Mouse (Mus musculus): Measurements from ENCODE around the gene Spats2l. TPM values are rescaled to one million over a fixed set of nuclear protein-coding genes. Genes with fewer than 3 reads are reported as not detected.
A peak's percentile ranks its signal among the peaks of the same experiment; 100 is the strongest.

Gene Spats2l
- total and polyA plus RNA-seq, 3 experiments = 0.09 to 0.77 (median 0.34) TPM

DNA sequence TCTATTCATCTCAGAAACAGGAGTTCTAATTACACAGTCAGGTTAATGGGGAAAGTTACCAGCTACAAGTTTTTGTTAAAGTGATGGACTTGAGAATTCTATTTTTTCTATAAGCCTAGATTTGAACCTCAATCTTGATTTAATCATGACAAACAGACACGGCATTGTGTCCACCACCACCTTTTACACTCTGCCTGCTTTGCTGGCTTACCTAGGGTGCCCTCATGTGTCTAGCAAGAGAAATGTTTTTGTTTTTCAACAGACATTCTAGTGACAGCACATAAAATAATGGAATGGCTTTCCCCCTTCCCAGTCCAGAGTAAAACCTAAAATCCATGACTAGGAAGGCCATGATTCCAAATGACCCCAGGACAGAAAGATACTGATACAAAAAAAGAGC lies 175.2 kb downstream of the Spats2l start:
- Histone ChIP-seq H3K9ac (ENCODE audit: insufficient read depth, low read depth) (no peak overlapping the region), H3K4me1 (ENCODE audit: control insufficient read depth in 1 of 2, insufficient read depth in 2 of 2) (peaks cover 0 to 13% of the 10 kb centered on the region in 2 experiments; a peak in 3 of 4 replicates), H3K27ac (ENCODE audit: insufficient read depth, low read depth) (no peak overlapping the region), H3K79me2 (replicated peaks; ENCODE audit: control insufficient read depth, extremely low read depth, insufficient read depth, poor library complexity, severe bottlenecking) (no peaks in the 10 kb centered on the region), H3K4me2 (ENCODE audit: insufficient read depth, low read depth, poor library complexity, severe bottlenecking) (no peak overlapping the region), H3K9me3 (replicated peaks; ENCODE audit: low read length) (no peaks in the 10 kb centered on the region), H3K4me3 (replicated peaks in 1 of 3; ENCODE audit: low read depth in 2 of 3, low read length in 2 of 3, poor library complexity in 1 of 3) (no peak overlapping the region), H3K27me3 (replicated peaks) (no peaks in the 10 kb centered on the region), H3K36me3 (replicated peaks in 1 of 2; ENCODE audit: control insufficient read depth in 1 of 2, insufficient read depth in 1 of 2, low read length in 1 of 2) (peaks cover 0 to 4% of the 10 kb centered on the region in 2 experiments)
- in situ Hi-C loops (cut with MboI; ENCODE audit: low pct_ligation_motif_present, low pct_unique_long_range_greater_than_20kb, low sequenced_read_pairs) = loop anchor here (10.0 kb wide), 1 partner anchor 524 kb away; no protein-coding TSS in a partner anchor
- dilution Hi-C loops (cut with MboI; ENCODE audit: extremely low pct_ligation_motif_present, extremely low pct_unique_long_range_greater_than_20kb, low sequenced_read_pairs) = no loop called here
- TF ChIP-seq NRF1 (IDR thresholded peaks at IDR 0.05; ENCODE audit: low read depth, low read length) (0 out of 2 replicates have a peak, but pooled peaks have one; percentile 16), JUND (conservative IDR thresholded peaks at IDR 0.05; ENCODE audit: low read depth, low read length) (0 out of 2 replicates have a peak, but pooled peaks have one; percentile 9), TBP (conservative IDR thresholded peaks at IDR 0.05; ENCODE audit: low read depth, low read length) (no peak), NELFE (IDR thresholded peaks at IDR 0.05; ENCODE audit: low read depth, low read length) (no peak), ZC3H11A (IDR thresholded peaks at IDR 0.05; ENCODE audit: low read depth, low read length) (peak; percentile 89), SMC3 (IDR thresholded peaks at IDR 0.05; ENCODE audit: low read depth, low read length) (peak; percentile 93), CHD1 (IDR thresholded peaks at IDR 0.05; ENCODE audit: low read depth, low read length) (no peak), HCFC1 (IDR thresholded peaks at IDR 0.05; ENCODE audit: low read depth, low read length) (no peak), ZNF384 (IDR thresholded peaks at IDR 0.05; ENCODE audit: low read depth, low read length) (no peak), POLR2A (IDR thresholded peaks at IDR 0.05; ENCODE audit: low read depth, low read length) (no peak), CTCF (conservative IDR thresholded peaks at IDR 0.05 in 1 of 2, IDR thresholded peaks at IDR 0.05 in 1 of 2; ENCODE audit: low read depth in 2 of 2, low read length in 2 of 2) (peak in 1 of 2 experiments; percentile 84; a peak in 2 of 4 replicates), GABPA (IDR thresholded peaks at IDR 0.05; ENCODE audit: insufficient replicate concordance, low read depth, low read length) (no peak), JUN (IDR thresholded peaks at IDR 0.05; ENCODE audit: insufficient read depth, low read depth, low read length) (no peak), ETS1 (conservative IDR thresholded peaks at IDR 0.05; ENCODE audit: low read depth, low read length) (no peak), E2F4 (IDR thresholded peaks at IDR 0.05; ENCODE audit: insufficient replicate concordance, low read depth, low read length) (no peak), USF1 (IDR thresholded peaks at IDR 0.05; ENCODE audit: low read depth, low read length) (no peak), IRF4 (IDR thresholded peaks at IDR 0.05; ENCODE audit: low read depth, low read length) (no peak), RAD21 (IDR thresholded peaks at IDR 0.05; ENCODE audit: low read depth, low read length) (peak; percentile 88)
- DNase-seq (ENCODE audit: extremely low read depth) = peak; percentile 18

DNA sequence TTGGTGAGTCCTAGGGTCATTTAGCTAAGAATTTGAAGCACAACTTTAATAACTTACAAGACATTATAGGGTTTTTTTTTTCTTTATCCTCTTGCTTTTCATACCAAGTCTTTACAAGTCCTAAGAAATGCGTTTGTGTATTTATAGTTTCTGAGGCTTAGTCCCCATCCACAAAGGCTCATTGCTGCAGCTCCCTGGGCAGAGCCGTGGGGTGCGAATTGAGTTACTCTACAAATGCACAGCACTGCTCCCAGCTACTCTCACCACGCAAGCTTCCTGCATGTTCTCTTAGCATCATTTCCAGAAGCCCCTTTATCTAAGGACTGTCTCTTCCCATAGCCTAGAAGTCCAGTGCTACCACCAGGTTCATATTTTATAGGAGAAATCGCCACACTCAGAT lies 175.8 kb downstream of the Spats2l start:
- no peak for TF ChIP-seq SMC3 (IDR thresholded peaks at IDR 0.05; ENCODE audit: low read depth, low read length)
- no peak for TF ChIP-seq MXI1 (IDR thresholded peaks at IDR 0.05; ENCODE audit: low read depth, low read length)
- TF ChIP-seq IRF4 (IDR thresholded peaks at IDR 0.05; ENCODE audit: low read depth, low read length) = no peak
- no peak for TF ChIP-seq TCF12 (IDR thresholded peaks at IDR 0.05; ENCODE audit: low read depth, low read length)
- no peak for TF ChIP-seq ZNF384 (IDR thresholded peaks at IDR 0.05; ENCODE audit: low read depth, low read length)
- TF ChIP-seq CTCF (conservative IDR thresholded peaks at IDR 0.05 in 1 of 2, IDR thresholded peaks at IDR 0.05 in 1 of 2; ENCODE audit: low read depth in 2 of 2, low read length in 2 of 2) = no peak
- TF ChIP-seq ZC3H11A (IDR thresholded peaks at IDR 0.05; ENCODE audit: low read depth, low read length) = no peak
- no peak for TF ChIP-seq GABPA (IDR thresholded peaks at IDR 0.05; ENCODE audit: insufficient replicate concordance, low read depth, low read length)
- no peak for TF ChIP-seq ELF1 (IDR thresholded peaks at IDR 0.05; ENCODE audit: low read depth, low read length)
- no peak for TF ChIP-seq NELFE (IDR thresholded peaks at IDR 0.05; ENCODE audit: low read depth, low read length)
- TF ChIP-seq PAX5 (IDR thresholded peaks at IDR 0.05; ENCODE audit: low read length) = no peak
- no peak for TF ChIP-seq CHD2 (IDR thresholded peaks at IDR 0.05; ENCODE audit: low read length)
- no peak for TF ChIP-seq E2F4 (IDR thresholded peaks at IDR 0.05; ENCODE audit: insufficient replicate concordance, low read depth, low read length)
- no peak for TF ChIP-seq BHLHE40 (IDR thresholded peaks at IDR 0.05; ENCODE audit: low read depth, low read length)
- no peak for TF ChIP-seq TBP (conservative IDR thresholded peaks at IDR 0.05; ENCODE audit: low read depth, low read length)
- TF ChIP-seq ZKSCAN1 (IDR thresholded peaks at IDR 0.05; ENCODE audit: borderline replicate concordance, low read depth, low read length) = no peak
- no peak overlapping the region for H3K4me2 ChIP-seq (ENCODE audit: insufficient read depth, low read depth, poor library complexity, severe bottlenecking)
- H3K79me2 ChIP-seq (replicated peaks; ENCODE audit: control insufficient read depth, extremely low read depth, insufficient read depth, poor library complexity, severe bottlenecking) = no peaks in the 10 kb centered on the region
- no peak overlapping the region for H3K9ac ChIP-seq (ENCODE audit: insufficient read depth, low read depth)
- H3K27me3 ChIP-seq (replicated peaks) = no peaks in the 10 kb centered on the region
- no peak overlapping the region for H3K4me3 ChIP-seq (replicated peaks in 1 of 3; ENCODE audit: low read depth in 2 of 3, low read length in 2 of 3, poor library complexity in 1 of 3)
- in situ Hi-C loops (cut with MboI; ENCODE audit: low pct_ligation_motif_present, low pct_unique_long_range_greater_than_20kb, low sequenced_read_pairs) = loop anchor here (10.0 kb wide), 1 partner anchor 525 kb away; no protein-coding TSS in a partner anchor
- dilution Hi-C loops (cut with MboI; ENCODE audit: extremely low pct_ligation_motif_present, extremely low pct_unique_long_range_greater_than_20kb, low sequenced_read_pairs) = no loop called here
- no peaks in the 10 kb centered on the region for H3K9me3 ChIP-seq (replicated peaks; ENCODE audit: low read length)
- peaks cover 2 to 8% of the 10 kb centered on the region in 2 experiments for H3K36me3 ChIP-seq (replicated peaks in 1 of 2; ENCODE audit: control insufficient read depth in 1 of 2, insufficient read depth in 1 of 2, low read length in 1 of 2)
- DNase-seq (ENCODE audit: extremely low read depth) = no peak
- no peak overlapping the region for H3K27ac ChIP-seq (ENCODE audit: insufficient read depth, low read depth)
- H3K4me1 ChIP-seq (ENCODE audit: control insufficient read depth in 1 of 2, insufficient read depth in 2 of 2) = peaks cover 0 to 16% of the 10 kb centered on the region in 2 experiments; a peak in 3 of 4 replicates

All from CH12.LX (cell line).